Mouse (Mus musculus): ENCODE data around the gene Atg4a. TPM values are rescaled to one million over a fixed set of nuclear protein-coding genes. Genes with fewer than 3 reads are reported as not detected.

Atg4a gene
- polyA plus RNA-seq, 1 experiment from 2014 or later: 12.9 TPM

DNA sequence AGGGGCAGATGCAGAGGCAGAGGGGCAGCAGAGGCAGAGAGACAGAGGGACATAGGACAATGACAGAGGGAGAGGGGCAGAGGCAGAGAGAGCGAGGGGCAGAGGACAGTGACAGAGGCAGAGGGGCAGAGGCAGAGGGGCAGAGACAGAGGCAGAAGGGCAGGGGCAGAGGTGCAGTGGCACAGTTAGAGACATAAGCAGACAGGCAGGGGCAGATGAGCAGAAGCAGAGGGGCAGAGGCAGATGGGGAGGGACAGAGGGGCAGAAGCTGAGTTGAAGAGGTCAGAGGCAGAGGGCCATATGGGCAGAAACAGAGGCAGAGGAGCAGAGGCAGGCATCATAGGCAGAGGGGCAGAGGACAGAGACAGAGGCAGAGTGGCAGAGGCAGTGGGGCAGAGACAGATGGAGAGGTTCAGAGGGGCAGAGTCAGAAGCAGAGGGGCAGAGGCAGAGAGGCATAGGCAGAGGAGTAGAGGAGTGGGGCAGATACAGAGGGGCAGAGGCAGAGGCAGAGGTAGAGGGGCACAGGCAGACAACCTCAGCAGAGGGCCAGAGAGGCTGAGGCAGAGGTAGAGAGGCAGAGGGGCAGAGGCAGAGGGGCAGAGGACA, 40.3 kb downstream of the Atg4a start:
- ATAC-seq (ENCODE audit: insufficient number of reproducible peaks, insufficient read depth, low FRiP score, low read depth): no peak
- no peak overlapping the region for H3K27ac ChIP-seq (replicated peaks in 1 of 2; ENCODE audit: control insufficient read depth in 1 of 2, insufficient read depth in 1 of 2, low read depth in 2 of 2, low read length in 2 of 2)
- peaks cover 15% of the 10 kb centered on the region; the same call in 1 of the 2 replicates for H3K27me3 ChIP-seq (ENCODE audit: control insufficient read depth, insufficient read depth, low read length)
- H3K4me2 ChIP-seq (ENCODE audit: low read length): no peak overlapping the region
- no peaks in the 10 kb centered on the region for H3K4me1 ChIP-seq (ENCODE audit: control insufficient read depth in 2 of 2, insufficient read depth in 2 of 2, low read length in 2 of 2)
- H3K36me3 ChIP-seq (ENCODE audit: control insufficient read depth, insufficient read depth, low read length): no peaks in the 10 kb centered on the region
- H3K4me3 ChIP-seq (ENCODE audit: control insufficient read depth in 1 of 2, insufficient read depth in 1 of 2, low read depth in 1 of 2, low read length in 2 of 2): no peak overlapping the region
- WGBS: 73% methylated on average over 1 of the region's 1 CpGs
- no peaks in the 10 kb centered on the region for H3K9me3 ChIP-seq (ENCODE audit: control insufficient read depth, low read length)
- no peak overlapping the region for H3K9ac ChIP-seq (ENCODE audit: low read length)

DNA sequence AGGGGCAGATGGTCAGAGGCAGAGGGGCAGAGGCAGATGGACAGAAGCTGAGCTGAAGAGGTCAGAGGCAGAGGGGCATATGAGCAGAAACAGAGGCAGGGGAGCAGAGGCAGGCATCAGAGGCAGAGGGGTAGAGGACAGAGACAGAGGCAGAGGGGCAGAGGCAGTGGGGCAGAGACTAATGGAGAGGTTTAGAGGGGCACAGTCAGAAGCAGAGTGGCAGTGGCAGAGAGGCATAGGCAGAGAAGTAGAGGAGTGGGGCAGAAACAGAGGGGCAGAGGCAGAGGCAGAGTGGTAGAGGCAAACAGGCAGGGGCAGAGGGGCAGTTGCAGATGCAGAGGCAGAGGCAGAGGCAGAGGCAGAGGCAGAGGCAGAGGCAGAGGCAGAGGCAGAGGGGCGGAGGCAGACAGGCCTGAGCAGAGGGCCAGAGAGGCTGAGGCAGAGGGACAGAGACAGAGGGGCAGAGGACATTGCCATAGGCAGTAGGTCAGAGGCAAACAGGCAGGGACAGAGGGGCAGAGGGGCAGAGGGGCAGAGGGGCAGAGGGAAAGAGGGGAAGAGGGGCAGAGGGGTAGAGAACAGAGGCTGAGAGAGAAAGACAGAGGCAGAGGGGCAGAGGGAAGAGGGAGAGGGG, 41.3 kb downstream of the Atg4a start:
- WGBS: 80% methylated on average over 1 of the region's 1 CpGs
- H3K27ac ChIP-seq (replicated peaks in 1 of 2; ENCODE audit: control insufficient read depth in 1 of 2, insufficient read depth in 1 of 2, low read depth in 2 of 2, low read length in 2 of 2): no peak overlapping the region
- H3K36me3 ChIP-seq (ENCODE audit: control insufficient read depth, insufficient read depth, low read length): no peaks in the 10 kb centered on the region
- H3K4me3 ChIP-seq (ENCODE audit: control insufficient read depth in 1 of 2, insufficient read depth in 1 of 2, low read depth in 1 of 2, low read length in 2 of 2): no peak overlapping the region
- H3K9ac ChIP-seq (ENCODE audit: low read length): no peak overlapping the region
- H3K9me3 ChIP-seq (ENCODE audit: control insufficient read depth, low read length): no peaks in the 10 kb centered on the region
- no peak for ATAC-seq (ENCODE audit: insufficient number of reproducible peaks, insufficient read depth, low FRiP score, low read depth)
- H3K27me3 ChIP-seq (ENCODE audit: control insufficient read depth, insufficient read depth, low read length): peaks cover 14% of the 10 kb centered on the region; the same call in 1 of the 2 replicates
- no peak overlapping the region for H3K4me2 ChIP-seq (ENCODE audit: low read length)
- H3K4me1 ChIP-seq (ENCODE audit: control insufficient read depth in 2 of 2, insufficient read depth in 2 of 2, low read length in 2 of 2): no peaks in the 10 kb centered on the region

DNA sequence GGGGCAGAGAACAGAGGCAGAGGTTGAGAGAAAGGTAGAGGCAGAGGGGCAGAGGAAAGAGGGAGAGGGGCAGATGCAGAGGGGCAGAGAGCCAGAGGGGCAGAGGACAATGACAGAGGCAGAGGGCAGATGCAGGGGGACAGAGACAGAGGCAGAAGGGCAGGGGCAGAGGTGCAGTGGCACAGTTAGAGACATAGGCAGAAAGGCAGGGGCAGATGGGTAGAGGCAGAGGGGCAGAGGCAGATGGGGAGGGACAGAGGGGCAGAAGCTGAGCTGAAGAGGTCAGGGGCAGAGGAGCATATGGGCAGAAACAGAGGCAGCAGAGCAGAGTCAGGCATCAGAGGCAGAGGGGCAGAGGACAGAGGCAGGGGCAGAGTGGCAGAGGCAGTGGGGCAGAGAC, 42.2 kb downstream of the Atg4a start:
- Histone ChIP-seq H3K27me3 (ENCODE audit: control insufficient read depth, insufficient read depth, low read length) (peaks cover 11% of the 10 kb centered on the region; the same call in 1 of the 2 replicates), H3K27ac (replicated peaks in 1 of 2; ENCODE audit: control insufficient read depth in 1 of 2, insufficient read depth in 1 of 2, low read depth in 2 of 2, low read length in 2 of 2) (no peak overlapping the region), H3K4me2 (ENCODE audit: low read length) (no peak overlapping the region), H3K36me3 (ENCODE audit: control insufficient read depth, insufficient read depth, low read length) (no peaks in the 10 kb centered on the region), H3K9ac (ENCODE audit: low read length) (no peak overlapping the region), H3K4me3 (ENCODE audit: control insufficient read depth in 1 of 2, insufficient read depth in 1 of 2, low read depth in 1 of 2, low read length in 2 of 2) (no peak overlapping the region), H3K9me3 (ENCODE audit: control insufficient read depth, low read length) (no peaks in the 10 kb centered on the region), H3K4me1 (ENCODE audit: control insufficient read depth in 2 of 2, insufficient read depth in 2 of 2, low read length in 2 of 2) (no peaks in the 10 kb centered on the region)
- no peak; the same call in 1 of the 2 replicates for ATAC-seq (ENCODE audit: insufficient number of reproducible peaks, insufficient read depth, low FRiP score, low read depth)

GRCm38 (mm10) chrX:141149705-141150104, 193.0 kb downstream of the Atg4a start:
- Histone ChIP-seq H3K9ac (ENCODE audit: low read length) (no peak overlapping the region), H3K4me2 (ENCODE audit: low read length) (no peak overlapping the region), H3K4me3 (ENCODE audit: control insufficient read depth in 1 of 2, insufficient read depth in 1 of 2, low read depth in 1 of 2, low read length in 2 of 2) (no peak overlapping the region), H3K9me3 (ENCODE audit: control insufficient read depth, low read length) (no peaks in the 10 kb centered on the region), H3K27me3 (ENCODE audit: control insufficient read depth, insufficient read depth, low read length) (peaks cover 10% of the 10 kb centered on the region; the same call in 1 of the 2 replicates), H3K27ac (replicated peaks in 1 of 2; ENCODE audit: control insufficient read depth in 1 of 2, insufficient read depth in 1 of 2, low read depth in 2 of 2, low read length in 2 of 2) (no peak overlapping the region), H3K4me1 (ENCODE audit: control insufficient read depth in 2 of 2, insufficient read depth in 2 of 2, low read length in 2 of 2) (no peaks in the 10 kb centered on the region), H3K36me3 (ENCODE audit: control insufficient read depth, insufficient read depth, low read length) (no peaks in the 10 kb centered on the region)
- no peak for ATAC-seq (ENCODE audit: insufficient number of reproducible peaks, insufficient read depth, low FRiP score, low read depth)
- WGBS: 86% methylated on average over 1 of the region's 1 CpGs

- H3K9me3 ChIP-seq (ENCODE audit: control insufficient read depth, low read length): no peaks in the 10 kb centered on the region
- no peak overlapping the region for H3K27ac ChIP-seq (replicated peaks in 1 of 2; ENCODE audit: control insufficient read depth in 1 of 2, insufficient read depth in 1 of 2, low read depth in 2 of 2, low read length in 2 of 2)
- peaks cover 10% of the 10 kb centered on the region; the same call in 1 of the 2 replicates for H3K27me3 ChIP-seq (ENCODE audit: control insufficient read depth, insufficient read depth, low read length)
- no peaks in the 10 kb centered on the region for H3K36me3 ChIP-seq (ENCODE audit: control insufficient read depth, insufficient read depth, low read length)
- no peaks in the 10 kb centered on the region for H3K4me1 ChIP-seq (ENCODE audit: control insufficient read depth in 2 of 2, insufficient read depth in 2 of 2, low read length in 2 of 2)
- no peak overlapping the region for H3K4me2 ChIP-seq (ENCODE audit: low read length)
- H3K4me3 ChIP-seq (ENCODE audit: control insufficient read depth in 1 of 2, insufficient read depth in 1 of 2, low read depth in 1 of 2, low read length in 2 of 2): no peak overlapping the region
- no peak for ATAC-seq (ENCODE audit: insufficient number of reproducible peaks, insufficient read depth, low FRiP score, low read depth)
- no peak overlapping the region for H3K9ac ChIP-seq (ENCODE audit: low read length)
Measured at GRCm38 (mm10) chrX:141150290-141150689, 193.6 kb downstream of the Atg4a start.

GRCm38 (mm10) chrX:141151182-141151581, 194.5 kb downstream of the Atg4a start:
- Histone ChIP-seq H3K9ac (ENCODE audit: low read length) (no peak overlapping the region), H3K27ac (replicated peaks in 1 of 2; ENCODE audit: control insufficient read depth in 1 of 2, insufficient read depth in 1 of 2, low read depth in 2 of 2, low read length in 2 of 2) (no peak overlapping the region), H3K9me3 (ENCODE audit: control insufficient read depth, low read length) (no peaks in the 10 kb centered on the region), H3K4me1 (ENCODE audit: control insufficient read depth in 2 of 2, insufficient read depth in 2 of 2, low read length in 2 of 2) (no peaks in the 10 kb centered on the region), H3K36me3 (ENCODE audit: control insufficient read depth, insufficient read depth, low read length) (no peaks in the 10 kb centered on the region), H3K4me2 (ENCODE audit: low read length) (no peak overlapping the region), H3K4me3 (ENCODE audit: control insufficient read depth in 1 of 2, insufficient read depth in 1 of 2, low read depth in 1 of 2, low read length in 2 of 2) (no peak overlapping the region), H3K27me3 (ENCODE audit: control insufficient read depth, insufficient read depth, low read length) (peaks cover 10% of the 10 kb centered on the region)
- no peak for ATAC-seq (ENCODE audit: insufficient number of reproducible peaks, insufficient read depth, low FRiP score, low read depth)

- whole genome bisulfite sequencing: 8% methylated on average over 2 of the region's 2 CpGs
Measured at GRCm38 (mm10) chrX:141156696-141157095, 200.0 kb downstream of the Atg4a start.

DNA sequence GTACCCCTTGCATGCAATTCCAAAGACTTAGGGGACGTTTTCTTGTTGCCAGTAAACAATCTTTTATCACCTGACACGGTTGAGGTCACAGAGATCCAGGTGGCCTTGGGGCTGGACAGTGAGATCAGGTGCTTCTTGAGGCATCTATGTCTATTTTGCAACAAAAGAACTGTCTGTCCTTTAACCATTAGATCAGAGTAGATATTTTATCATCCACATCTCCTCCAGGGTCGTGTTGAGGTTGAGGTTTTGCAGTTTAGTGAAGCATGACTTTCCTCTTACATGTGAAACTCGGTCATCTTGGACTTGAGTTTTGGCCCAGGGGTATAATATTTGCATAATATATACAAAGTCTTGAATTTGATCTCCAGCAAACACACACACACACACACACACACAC, 200.9 kb downstream of the Atg4a start:
- Histone ChIP-seq H3K4me2 (ENCODE audit: low read length) (no peak overlapping the region), H3K4me1 (ENCODE audit: control insufficient read depth in 2 of 2, insufficient read depth in 2 of 2, low read length in 2 of 2) (no peaks in the 10 kb centered on the region), H3K36me3 (ENCODE audit: control insufficient read depth, insufficient read depth, low read length) (no peaks in the 10 kb centered on the region), H3K27ac (replicated peaks in 1 of 2; ENCODE audit: control insufficient read depth in 1 of 2, insufficient read depth in 1 of 2, low read depth in 2 of 2, low read length in 2 of 2) (no peak overlapping the region), H3K27me3 (ENCODE audit: control insufficient read depth, insufficient read depth, low read length) (no peaks in the 10 kb centered on the region; the same call in 1 of the 2 replicates), H3K9me3 (ENCODE audit: control insufficient read depth, low read length) (no peaks in the 10 kb centered on the region), H3K9ac (ENCODE audit: low read length) (no peak overlapping the region), H3K4me3 (ENCODE audit: control insufficient read depth in 1 of 2, insufficient read depth in 1 of 2, low read depth in 1 of 2, low read length in 2 of 2) (no peak overlapping the region)
- 51% methylated on average over 4 of the region's 4 CpGs for WGBS
- no peak for ATAC-seq (ENCODE audit: insufficient number of reproducible peaks, insufficient read depth, low FRiP score, low read depth)

More at GRCm38 (mm10) chrX:141156696-141157095, 200.0 kb downstream of the Atg4a start:
- Histone ChIP-seq H3K4me2 (ENCODE audit: low read length) (no peak overlapping the region), H3K27me3 (ENCODE audit: control insufficient read depth, insufficient read depth, low read length) (no peaks in the 10 kb centered on the region; the same call in 1 of the 2 replicates), H3K9me3 (ENCODE audit: control insufficient read depth, low read length) (no peaks in the 10 kb centered on the region), H3K4me3 (ENCODE audit: control insufficient read depth in 1 of 2, insufficient read depth in 1 of 2, low read depth in 1 of 2, low read length in 2 of 2) (no peak overlapping the region), H3K36me3 (ENCODE audit: control insufficient read depth, insufficient read depth, low read length) (no peaks in the 10 kb centered on the region), H3K27ac (replicated peaks in 1 of 2; ENCODE audit: control insufficient read depth in 1 of 2, insufficient read depth in 1 of 2, low read depth in 2 of 2, low read length in 2 of 2) (no peak overlapping the region), H3K4me1 (ENCODE audit: control insufficient read depth in 2 of 2, insufficient read depth in 2 of 2, low read length in 2 of 2) (no peaks in the 10 kb centered on the region), H3K9ac (ENCODE audit: low read length) (no peak overlapping the region)
- ATAC-seq (ENCODE audit: insufficient number of reproducible peaks, insufficient read depth, low FRiP score, low read depth): no peak

All from heart, embryonic 14.5 days (tissue).